Mouse (Mus musculus) testis, postnatal 10 days (tissue): ENCODE data around the gene Lxn.

ENCODE experiments used
- DNase-seq: peaks from one replicate; pipeline ENCODE4 v3.0.0; 2021; ENCODE audit warnings: low spot score

Lxn gene

DNA sequence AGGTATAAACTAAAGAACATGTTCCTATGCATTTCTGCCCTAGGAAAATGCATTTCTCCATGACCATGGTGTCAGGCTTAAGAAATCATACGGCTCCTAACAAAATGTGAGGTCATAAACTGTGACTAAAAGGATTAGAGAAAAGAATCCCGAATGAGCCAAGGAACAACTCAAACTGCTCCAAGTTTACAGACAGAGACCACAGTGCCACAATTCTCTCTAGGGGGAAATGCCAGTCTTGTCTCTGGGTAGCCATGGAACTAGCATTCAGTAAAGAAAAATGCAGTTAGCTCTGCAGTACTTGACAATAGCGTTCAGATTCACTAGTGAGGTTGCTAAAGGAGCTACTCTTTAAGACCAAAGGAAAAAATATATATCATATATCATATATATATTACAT lies 3.8 kb downstream of the Lxn start:
- DNase-seq = no peak

DNA sequence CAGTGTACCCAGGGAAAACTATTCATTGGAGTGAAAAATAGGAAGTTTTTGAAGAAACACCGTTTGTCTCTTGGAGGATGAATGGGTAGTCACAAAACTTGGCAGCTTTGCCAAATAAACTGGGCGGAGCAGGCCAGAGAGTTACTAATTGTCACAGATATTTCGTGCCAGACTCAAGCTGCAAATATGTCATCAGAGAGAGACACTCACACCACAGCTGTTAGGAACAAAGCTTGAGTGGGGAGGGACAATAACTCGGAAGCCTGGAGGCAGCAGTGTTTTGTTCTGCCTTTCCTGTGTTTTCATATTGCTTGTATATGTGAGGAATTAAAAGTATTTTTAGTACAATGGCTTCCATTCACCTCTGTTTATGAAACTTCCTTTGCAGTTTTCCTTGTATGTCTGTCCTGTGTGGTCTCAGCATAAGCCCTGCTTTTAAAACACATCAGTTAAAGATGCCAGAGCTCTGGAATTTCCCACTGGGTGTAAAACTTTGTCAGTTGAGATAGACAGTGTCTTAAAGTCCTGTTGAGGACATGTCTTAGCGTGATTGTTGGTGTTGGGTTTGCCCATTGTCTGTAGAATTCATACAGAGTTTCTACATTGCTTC lies 13.0 kb downstream of the Lxn start:
- no peak for DNase-seq

DNA sequence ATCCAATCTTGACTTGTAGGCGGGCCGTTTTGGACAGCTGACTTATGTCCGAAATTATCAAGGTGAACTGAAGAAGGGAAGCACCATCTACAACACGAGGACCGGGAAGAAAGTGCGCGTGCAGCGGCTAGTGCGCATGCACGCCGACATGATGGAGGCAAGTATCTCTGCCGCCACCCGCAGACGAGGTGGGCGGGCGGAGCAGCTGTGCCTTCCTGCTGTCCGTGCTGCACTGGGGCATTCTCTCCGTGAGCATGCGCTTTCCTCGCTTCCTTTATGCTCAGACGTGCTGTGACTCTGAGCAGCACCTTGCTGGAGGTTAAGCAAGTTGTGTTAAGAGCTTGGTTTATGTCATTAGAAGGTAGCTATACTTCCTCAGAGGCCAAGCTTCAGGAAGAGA lies 14.1 kb downstream of the Lxn start:
- DNase-seq = no peak

DNA sequence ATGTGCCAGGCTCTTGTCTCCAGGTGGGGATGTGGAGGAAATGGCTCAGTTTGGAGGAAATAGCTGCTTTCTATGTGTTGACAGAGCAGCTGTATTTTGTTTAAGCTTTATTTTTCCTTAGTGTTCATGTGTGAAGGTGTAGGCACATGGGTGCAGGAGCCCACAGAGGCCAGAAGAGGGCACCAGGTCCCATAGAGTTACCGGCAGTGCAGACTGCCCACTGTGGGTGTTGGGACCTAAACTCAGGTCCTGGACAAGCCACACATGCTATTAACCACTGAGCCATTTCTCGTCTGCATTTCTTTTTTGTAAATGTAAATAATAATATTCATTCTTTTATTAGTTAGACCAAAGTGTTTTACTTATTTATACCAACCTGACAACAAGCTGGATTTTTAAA lies 16.6 kb downstream of the Lxn start:
- DNase-seq = no peak

DNA sequence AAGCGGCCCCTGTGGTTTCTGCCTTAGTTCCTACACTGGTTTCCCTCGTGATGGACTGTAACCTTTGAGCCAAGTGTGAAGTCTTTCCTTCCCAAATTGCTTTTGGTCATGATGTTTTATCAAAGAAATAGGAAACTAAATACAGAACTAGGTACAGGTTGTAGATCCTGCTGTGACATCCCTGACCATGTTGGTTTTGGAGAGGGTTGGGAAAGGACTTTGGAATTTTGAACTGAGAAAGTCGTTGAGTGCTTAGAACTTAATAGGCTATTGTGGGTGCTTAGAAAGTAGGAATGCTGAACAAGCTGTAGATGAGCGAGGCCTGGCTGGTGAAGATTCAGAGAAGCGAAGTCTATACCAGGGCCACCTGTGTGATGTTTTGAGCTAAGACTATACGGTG lies 29.7 kb downstream of the Lxn start:
- no peak for DNase-seq

DNA sequence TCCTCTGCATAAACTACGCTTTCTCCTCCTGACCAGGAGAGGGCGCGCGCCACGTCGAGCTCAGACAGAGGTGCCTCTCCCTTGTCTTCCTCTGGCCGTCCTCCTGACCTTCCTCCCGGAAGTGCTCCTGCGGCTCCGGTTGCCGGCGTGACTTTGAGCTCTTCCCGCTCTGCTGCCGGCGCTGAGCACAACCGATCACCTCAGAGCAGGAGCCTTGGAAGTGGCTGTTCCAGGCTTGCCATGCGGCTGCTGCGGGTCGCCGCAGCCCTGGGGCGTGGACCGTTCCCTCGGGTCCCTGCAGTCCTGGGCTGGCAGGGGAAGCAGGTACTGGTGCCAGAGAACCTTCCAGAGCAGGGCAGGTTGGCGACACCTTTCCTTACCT lies 33.7 kb downstream of the Lxn start, which contains the start of gene Gfm1:
Gfm1 (plus strand) TSS at position 98 of the 382 bp plus-strand sequence.
- DNase-seq = peak; percentile 92

DNA sequence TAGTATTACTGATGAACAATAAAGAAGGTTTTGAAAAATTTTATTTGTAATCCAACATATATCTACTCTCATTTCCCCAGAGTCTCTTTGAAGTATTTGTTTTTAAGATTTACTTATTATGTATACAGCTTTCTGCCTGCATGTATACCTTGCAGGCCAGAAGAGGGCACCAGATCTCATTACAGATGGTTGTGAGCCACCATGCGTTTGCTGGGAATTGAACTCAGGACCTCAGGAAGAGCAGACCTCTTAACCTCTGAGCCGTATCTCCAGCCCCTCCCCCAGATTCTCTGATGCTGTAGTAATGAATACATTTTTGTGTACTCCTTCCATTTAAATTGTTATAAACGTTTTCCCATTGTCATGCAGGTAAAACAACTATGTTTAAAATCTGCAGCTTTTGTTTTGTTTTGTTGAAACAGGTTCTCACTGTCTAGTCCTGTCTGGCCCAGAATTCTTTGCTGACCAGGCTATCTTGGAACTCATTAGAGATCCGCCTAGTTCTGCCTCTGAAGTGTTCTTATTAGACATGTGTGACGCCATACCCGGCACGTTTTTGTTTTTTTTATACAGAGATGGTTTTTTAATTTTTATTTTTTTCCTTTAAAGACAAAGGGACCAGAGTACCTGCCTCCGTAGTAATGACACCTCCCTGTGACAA lies 34.3 kb downstream of the Lxn start:
- DNase-seq = no peak
